Mouse (Mus musculus): Measurements from ENCODE around the gene Vsnl1. TPM values are rescaled to one million over a fixed set of nuclear protein-coding genes. Genes with fewer than 3 reads are reported as not detected.

The Vsnl1 gene
- polyA plus RNA-seq, 1 experiment from 2014 or later: 5.6 TPM

- H3K9ac ChIP-seq (ENCODE audit: low read depth, low read length): no peak overlapping the region
- H3K36me3 ChIP-seq (ENCODE audit: control insufficient read depth, insufficient read depth, low read length): no peaks in the 10 kb centered on the region
- H3K4me2 ChIP-seq (ENCODE audit: low read depth, low read length): no peak overlapping the region
- no peak overlapping the region for H3K4me3 ChIP-seq (ENCODE audit: low read depth, low read length)
- H3K9me3 ChIP-seq (ENCODE audit: control insufficient read depth, low read length): no peaks in the 10 kb centered on the region
- no peak for DNase-seq (ENCODE audit: low spot score)
- H3K4me1 ChIP-seq (ENCODE audit: control insufficient read depth, insufficient read depth, low read length): no peaks in the 10 kb centered on the region
- H3K27ac ChIP-seq (replicated peaks; ENCODE audit: low read depth, low read length): no peak overlapping the region
- WGBS: 87% methylated on average over 6 of the region's 6 CpGs
- H3K27me3 ChIP-seq (replicated peaks; ENCODE audit: control insufficient read depth, insufficient read depth, low read length): no peaks in the 10 kb centered on the region
- no peak for ATAC-seq (ENCODE audit: low read depth)
Measured at GRCm38 (mm10) chr12:11362435-11362834, 74.0 kb downstream of the Vsnl1 start.

DNA sequence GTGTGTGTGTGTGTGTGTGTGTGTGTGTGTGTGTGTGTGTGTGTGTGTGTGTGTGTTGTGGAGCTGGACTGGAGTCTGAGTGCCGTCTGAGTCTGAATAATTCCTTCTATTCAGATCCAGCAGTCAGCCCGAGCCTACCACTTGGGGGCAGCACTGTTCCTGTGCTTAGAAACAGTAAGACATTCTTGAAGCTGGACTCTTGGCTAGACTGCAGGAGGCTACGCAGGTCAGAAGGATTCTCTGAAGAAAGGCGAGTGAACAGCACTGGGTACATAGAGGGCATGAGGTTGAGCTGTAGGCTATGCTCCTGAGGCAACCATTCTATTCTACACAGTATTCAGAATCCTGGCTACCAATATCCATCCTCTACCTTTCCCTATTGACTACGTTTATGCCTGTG lies 85.5 kb downstream of the Vsnl1 start:
- Histone ChIP-seq H3K4me3 (ENCODE audit: low read depth, low read length) (no peak overlapping the region), H3K9me3 (ENCODE audit: control insufficient read depth, low read length) (no peaks in the 10 kb centered on the region), H3K27ac (replicated peaks; ENCODE audit: low read depth, low read length) (no peak overlapping the region), H3K36me3 (ENCODE audit: control insufficient read depth, insufficient read depth, low read length) (no peaks in the 10 kb centered on the region), H3K4me1 (ENCODE audit: control insufficient read depth, insufficient read depth, low read length) (no peaks in the 10 kb centered on the region), H3K9ac (ENCODE audit: low read depth, low read length) (no peak overlapping the region), H3K4me2 (ENCODE audit: low read depth, low read length) (no peak overlapping the region), H3K27me3 (replicated peaks; ENCODE audit: control insufficient read depth, insufficient read depth, low read length) (no peaks in the 10 kb centered on the region)
- ATAC-seq (ENCODE audit: low read depth) (peak; percentile 31; the same call in 1 of the 2 replicates), DNase-seq (ENCODE audit: low spot score) (peak; percentile 89)
- 30% methylated on average over 5 of the region's 5 CpGs for WGBS

GRCm38 (mm10) chr12:11349870-11350269 lies 86.5 kb downstream of the Vsnl1 start:
- H3K4me3 ChIP-seq (ENCODE audit: low read depth, low read length): no peak overlapping the region
- no peak for ATAC-seq (ENCODE audit: low read depth)
- 59% methylated on average over 4 of the region's 5 CpGs for WGBS
- H3K27ac ChIP-seq (replicated peaks; ENCODE audit: low read depth, low read length): no peak overlapping the region
- H3K36me3 ChIP-seq (ENCODE audit: control insufficient read depth, insufficient read depth, low read length): no peaks in the 10 kb centered on the region
- no peak for DNase-seq (ENCODE audit: low spot score)
- H3K4me1 ChIP-seq (ENCODE audit: control insufficient read depth, insufficient read depth, low read length): no peaks in the 10 kb centered on the region
- H3K9me3 ChIP-seq (ENCODE audit: control insufficient read depth, low read length): no peaks in the 10 kb centered on the region
- H3K4me2 ChIP-seq (ENCODE audit: low read depth, low read length): no peak overlapping the region
- H3K9ac ChIP-seq (ENCODE audit: low read depth, low read length): no peak overlapping the region
- H3K27me3 ChIP-seq (replicated peaks; ENCODE audit: control insufficient read depth, insufficient read depth, low read length): no peaks in the 10 kb centered on the region

GRCm38 (mm10) chr12:11348423-11348822 lies 88.0 kb downstream of the Vsnl1 start:
- H3K4me2 ChIP-seq (ENCODE audit: low read depth, low read length): no peak overlapping the region
- H3K4me1 ChIP-seq (ENCODE audit: control insufficient read depth, insufficient read depth, low read length): no peaks in the 10 kb centered on the region
- no peaks in the 10 kb centered on the region for H3K27me3 ChIP-seq (replicated peaks; ENCODE audit: control insufficient read depth, insufficient read depth, low read length)
- H3K9me3 ChIP-seq (ENCODE audit: control insufficient read depth, low read length): no peaks in the 10 kb centered on the region
- H3K36me3 ChIP-seq (ENCODE audit: control insufficient read depth, insufficient read depth, low read length): no peaks in the 10 kb centered on the region
- H3K27ac ChIP-seq (replicated peaks; ENCODE audit: low read depth, low read length): no peak overlapping the region
- no peak overlapping the region for H3K4me3 ChIP-seq (ENCODE audit: low read depth, low read length)
- no peak for DNase-seq (ENCODE audit: low spot score)
- H3K9ac ChIP-seq (ENCODE audit: low read depth, low read length): no peak overlapping the region
- no peak for ATAC-seq (ENCODE audit: low read depth)
- WGBS: 15% methylated on average over 1 of the region's 1 CpGs

DNA sequence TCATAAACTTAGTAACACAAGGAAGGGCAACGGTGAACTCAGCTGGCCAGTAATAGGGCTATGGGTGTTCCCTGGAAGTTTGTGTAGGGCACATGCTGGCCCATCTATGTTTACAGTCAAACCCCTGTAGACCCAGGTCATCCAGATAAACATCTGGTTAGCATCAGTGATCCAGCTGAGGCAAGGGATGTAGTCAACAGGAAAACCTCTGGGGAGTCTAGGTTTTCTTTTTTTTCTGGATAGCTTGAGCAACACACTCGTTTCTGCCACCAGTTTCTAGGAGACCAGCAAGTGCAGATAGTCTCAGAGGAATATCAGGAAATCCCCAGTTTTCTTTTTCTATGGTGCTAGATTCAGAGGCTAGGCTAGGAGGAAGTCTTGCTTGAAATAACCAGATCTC lies 90.5 kb downstream of the Vsnl1 start:
- H3K27ac ChIP-seq (replicated peaks; ENCODE audit: low read depth, low read length): no peak overlapping the region
- no peaks in the 10 kb centered on the region for H3K36me3 ChIP-seq (ENCODE audit: control insufficient read depth, insufficient read depth, low read length)
- DNase-seq (ENCODE audit: low spot score): peak; percentile 12
- H3K9me3 ChIP-seq (ENCODE audit: control insufficient read depth, low read length): no peaks in the 10 kb centered on the region
- no peaks in the 10 kb centered on the region for H3K27me3 ChIP-seq (replicated peaks; ENCODE audit: control insufficient read depth, insufficient read depth, low read length)
- no peak overlapping the region for H3K4me3 ChIP-seq (ENCODE audit: low read depth, low read length)
- H3K4me1 ChIP-seq (ENCODE audit: control insufficient read depth, insufficient read depth, low read length): no peaks in the 10 kb centered on the region
- ATAC-seq (ENCODE audit: low read depth): peak; percentile 20; the same call in 1 of the 2 replicates
- H3K4me2 ChIP-seq (ENCODE audit: low read depth, low read length): no peak overlapping the region
- no peak overlapping the region for H3K9ac ChIP-seq (ENCODE audit: low read depth, low read length)
- 34% methylated on average over 2 of the region's 2 CpGs for WGBS

GRCm38 (mm10) chr12:11342020-11342600 lies 94.3 kb downstream of the Vsnl1 start:
- 75% methylated on average over 6 of the region's 6 CpGs for WGBS
- no peak overlapping the region for H3K4me2 ChIP-seq (ENCODE audit: low read depth, low read length)

GRCm38 (mm10) chr12:11338251-11338650 lies 98.2 kb downstream of the Vsnl1 start:
- no peak for ATAC-seq (ENCODE audit: low read depth)
- H3K27ac ChIP-seq (replicated peaks; ENCODE audit: low read depth, low read length): no peak overlapping the region
- no peak overlapping the region for H3K4me2 ChIP-seq (ENCODE audit: low read depth, low read length)
- no peaks in the 10 kb centered on the region for H3K36me3 ChIP-seq (ENCODE audit: control insufficient read depth, insufficient read depth, low read length)
- H3K9ac ChIP-seq (ENCODE audit: low read depth, low read length): no peak overlapping the region
- H3K4me1 ChIP-seq (ENCODE audit: control insufficient read depth, insufficient read depth, low read length): no peaks in the 10 kb centered on the region
- DNase-seq (ENCODE audit: low spot score): no peak
- WGBS: 89% methylated on average over 2 of the region's 2 CpGs
- H3K9me3 ChIP-seq (ENCODE audit: control insufficient read depth, low read length): no peaks in the 10 kb centered on the region
- no peak overlapping the region for H3K4me3 ChIP-seq (ENCODE audit: low read depth, low read length)
- H3K27me3 ChIP-seq (replicated peaks; ENCODE audit: control insufficient read depth, insufficient read depth, low read length): no peaks in the 10 kb centered on the region

More at GRCm38 (mm10) chr12:11342020-11342600, 94.3 kb downstream of the Vsnl1 start:
- Histone ChIP-seq H3K9ac (ENCODE audit: low read depth, low read length) (no peak overlapping the region), H3K4me3 (ENCODE audit: low read depth, low read length) (no peak overlapping the region), H3K9me3 (ENCODE audit: control insufficient read depth, low read length) (no peaks in the 10 kb centered on the region), H3K27ac (replicated peaks; ENCODE audit: low read depth, low read length) (no peak overlapping the region), H3K27me3 (replicated peaks; ENCODE audit: control insufficient read depth, insufficient read depth, low read length) (no peaks in the 10 kb centered on the region), H3K4me1 (ENCODE audit: control insufficient read depth, insufficient read depth, low read length) (no peaks in the 10 kb centered on the region), H3K36me3 (ENCODE audit: control insufficient read depth, insufficient read depth, low read length) (no peaks in the 10 kb centered on the region)
- ATAC-seq (ENCODE audit: low read depth) (no peak), DNase-seq (ENCODE audit: low spot score) (no peak)

- 43% methylated on average over 4 of the region's 4 CpGs for WGBS
Measured at GRCm38 (mm10) chr12:11336845-11337244, 99.6 kb downstream of the Vsnl1 start.

DNA sequence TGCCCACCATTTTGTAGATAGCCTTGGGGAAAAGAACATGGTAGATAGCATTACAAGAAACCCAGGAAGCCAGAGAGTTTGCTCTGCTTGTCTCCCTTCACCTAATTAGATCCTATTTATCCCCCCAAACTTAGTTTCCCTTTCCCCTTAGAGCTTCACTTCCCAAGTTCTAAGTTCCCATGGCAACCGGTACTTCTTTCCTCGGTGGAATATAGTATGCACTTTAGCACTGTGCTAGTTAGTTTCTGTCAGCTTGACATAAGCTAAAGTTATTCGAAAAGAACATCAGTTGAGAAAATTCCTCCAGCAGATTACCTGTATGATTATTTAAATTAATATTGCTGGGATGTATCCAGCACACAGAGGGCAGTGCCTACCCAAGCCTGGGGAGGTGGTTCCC lies 109.9 kb downstream of the Vsnl1 start:
- DNase-seq (ENCODE audit: low spot score): no peak
- Histone ChIP-seq H3K9ac (ENCODE audit: low read depth, low read length) (no peak overlapping the region), H3K27ac (replicated peaks; ENCODE audit: low read depth, low read length) (no peak overlapping the region), H3K36me3 (ENCODE audit: control insufficient read depth, insufficient read depth, low read length) (no peaks in the 10 kb centered on the region), H3K9me3 (ENCODE audit: control insufficient read depth, low read length) (no peaks in the 10 kb centered on the region), H3K4me2 (ENCODE audit: low read depth, low read length) (no peak overlapping the region), H3K4me1 (ENCODE audit: control insufficient read depth, insufficient read depth, low read length) (no peaks in the 10 kb centered on the region), H3K4me3 (ENCODE audit: low read depth, low read length) (no peak overlapping the region), H3K27me3 (replicated peaks; ENCODE audit: control insufficient read depth, insufficient read depth, low read length) (no peaks in the 10 kb centered on the region)
- ATAC-seq (ENCODE audit: low read depth): no peak
- 85% methylated on average over 3 of the region's 3 CpGs for WGBS

More at GRCm38 (mm10) chr12:11336845-11337244, 99.6 kb downstream of the Vsnl1 start:
- Histone ChIP-seq H3K4me2 (ENCODE audit: low read depth, low read length) (no peak overlapping the region), H3K36me3 (ENCODE audit: control insufficient read depth, insufficient read depth, low read length) (no peaks in the 10 kb centered on the region), H3K9ac (ENCODE audit: low read depth, low read length) (no peak overlapping the region), H3K4me1 (ENCODE audit: control insufficient read depth, insufficient read depth, low read length) (no peaks in the 10 kb centered on the region), H3K9me3 (ENCODE audit: control insufficient read depth, low read length) (no peaks in the 10 kb centered on the region), H3K4me3 (ENCODE audit: low read depth, low read length) (no peak overlapping the region), H3K27me3 (replicated peaks; ENCODE audit: control insufficient read depth, insufficient read depth, low read length) (no peaks in the 10 kb centered on the region), H3K27ac (replicated peaks; ENCODE audit: low read depth, low read length) (no peak overlapping the region)
- ATAC-seq (ENCODE audit: low read depth) (no peak), DNase-seq (ENCODE audit: low spot score) (peak; percentile 42)

All from embryonic facial prominence, embryonic 14.5 days (tissue).